Mouse (Mus musculus) urinary bladder, postnatal 0 days (tissue): ENCODE measurements around the gene Btf3. TPM values are rescaled to one million over a fixed set of nuclear protein-coding genes. Genes with fewer than 3 reads are reported as not detected.

Experiments
- polyA plus RNA-seq: library from polyadenylated mRNA; unstranded; fragments of >200 nt; fragmentation: Nextera tagmentation; extraction: Ambion mirVana; gene quantifications from 2 replicates; pipeline ENCODE4 v1.2.1, GENCODE M21; 2015

Gene Btf3
- polyA plus RNA-seq: 531 and 608 TPM in 2 replicates

GRCm38 (mm10) chr13:98316480-98317245 is at the start of gene Btf3:
Gene Btf3 (minus strand): TSS chr13:98317006.

GRCm38 (mm10) chr13:98354090-98354801 is 37.4 kb upstream of the Btf3 start, which contains the start of gene Foxd1:
Gene Foxd1 (plus strand): TSS chr13:98354242.

GRCm38 (mm10) chr13:98279686-98280085 is 37.1 kb downstream of the Btf3 start, which contains the start of gene Gm21976:
Gene Gm21976 (plus strand): TSS chr13:98279887.

GRCm38 (mm10) chr13:98262636-98263457 is 54.0 kb downstream of the Btf3 start, which contains the start of the genes Utp15 and Ankra2:
Gene Utp15 (minus strand): TSS chr13:98263041.
Gene Ankra2 (plus strand): TSS chr13:98263074.

Other genes with a start within 250 kb of the Btf3 start
- gene Arhgef28, start 110.6 kb downstream of the Btf3 start, polyA plus RNA-seq: 12.8 and 13.0 TPM in 2 replicates
- 11.4 and 11.9 TPM in 2 replicates for gene Utp15, start 54.0 kb downstream of the Btf3 start, polyA plus RNA-seq
- 16.9 and 20.2 TPM in 2 replicates for gene Ankra2, start 53.9 kb downstream of the Btf3 start, polyA plus RNA-seq
- gene Gm21976, start 37.1 kb downstream of the Btf3 start, polyA plus RNA-seq: not detected in 2 replicates
- gene Foxd1, start 37.2 kb upstream of the Btf3 start, polyA plus RNA-seq: not detected in 2 replicates
- 0.92 and 2.0 TPM in 2 replicates for gene Gm10320, start 175.0 kb upstream of the Btf3 start, polyA plus RNA-seq